Mouse (Mus musculus) cortical plate, adult 2 months (tissue): ENCODE results near the gene Mrps35.

ENCODE experiments used
- CTCF ChIP-seq: fragments of 200-500 bp; IDR thresholded peaks from 2 replicates; pipeline ENCODE4 v1.5.1; 2011; ENCODE audit warnings: mild to moderate bottlenecking, control low read depth, low read length; ENCODE audit not compliant: insufficient read depth; ENCODE audit errors: extremely low read depth
- POLR2A ChIP-seq: fragments of 200-500 bp; IDR thresholded peaks from 2 replicates; pipeline ENCODE4 v1.6.1; 2011; ENCODE audit warnings: mild to moderate bottlenecking, low read length, control low read depth; ENCODE audit not compliant: insufficient read depth; ENCODE audit errors: extremely low read depth

- TF ChIP-seq CTCF, result no peak
- TF ChIP-seq POLR2A, result no peak
Measured at GRCm38 (mm10) chr6:147106716-147107115, 64.2 kb downstream of the Mrps35 start.
